Mouse (Mus musculus): ENCODE results near the gene Gm14137. TPM values are rescaled to one million over a fixed set of nuclear protein-coding genes. Genes with fewer than 3 reads are reported as not detected.

Gm14137 gene
- polyA plus RNA-seq, 1 experiment from 2014 or later, result 0.08 TPM

DNA sequence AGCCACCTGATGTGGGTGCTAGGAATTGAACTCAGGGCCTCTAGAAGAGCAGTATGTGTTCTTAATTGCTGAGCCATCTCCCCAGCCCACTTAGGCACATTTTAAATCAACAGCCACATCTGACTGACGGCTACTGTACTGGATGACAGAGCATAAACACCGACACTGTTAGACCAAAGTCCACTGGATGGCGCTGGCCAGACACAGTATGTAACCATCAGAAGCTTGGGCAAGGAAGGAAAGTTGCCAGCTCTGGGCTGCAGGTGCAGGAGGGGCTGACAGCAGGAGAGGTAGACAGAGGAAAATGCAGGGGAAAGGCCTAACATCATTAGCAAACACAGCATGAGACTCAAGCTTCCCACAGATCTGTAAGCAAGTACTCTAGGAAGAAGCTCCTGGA, 2.5 kb downstream of the Gm14137 start:
- peak; percentile 50 for ATAC-seq
- no peaks in the 10 kb centered on the region for H3K4me1 ChIP-seq (replicated peaks; ENCODE audit: control insufficient read depth, insufficient read depth, low read length)
- peaks cover 17% of the 10 kb centered on the region; the same call in 1 of the 2 replicates for H3K36me3 ChIP-seq (ENCODE audit: control insufficient read depth, insufficient read depth)
- H3K27ac ChIP-seq (ENCODE audit: low read depth, low read length), result 0 out of 2 replicates have a peak overlapping the region, but pooled peaks have one; percentile 54
- H3K4me3 ChIP-seq (ENCODE audit: low read depth, low read length), result no peak overlapping the region
- no peak overlapping the region for H3K4me2 ChIP-seq (replicated peaks; ENCODE audit: low read depth)
- no peaks in the 10 kb centered on the region for H3K9me3 ChIP-seq (ENCODE audit: control insufficient read depth)
- TF ChIP-seq CTCF (IDR thresholded peaks at IDR 0.05; ENCODE audit: low read depth), result peak; percentile 54
- H3K9ac ChIP-seq (ENCODE audit: low read depth, low read length), result no peak overlapping the region
- H3K27me3 ChIP-seq (replicated peaks; ENCODE audit: control insufficient read depth, insufficient read depth, low read length), result no peaks in the 10 kb centered on the region
- 30% methylated on average over 3 of the region's 3 CpGs for WGBS

GRCm38 (mm10) chr2:119177384-119177939, 3.2 kb downstream of the Gm14137 start:
- WGBS, result 60% methylated on average over 5 of the region's 5 CpGs
- Histone ChIP-seq H3K36me3 (ENCODE audit: control insufficient read depth, insufficient read depth) (peaks cover 21% of the 10 kb centered on the region), H3K9me3 (ENCODE audit: control insufficient read depth) (no peaks in the 10 kb centered on the region), H3K4me2 (replicated peaks; ENCODE audit: low read depth) (no peak overlapping the region), H3K9ac (ENCODE audit: low read depth, low read length) (no peak overlapping the region), H3K27me3 (replicated peaks; ENCODE audit: control insufficient read depth, insufficient read depth, low read length) (no peaks in the 10 kb centered on the region), H3K27ac (ENCODE audit: low read depth, low read length) (peak overlapping the region; percentile 54; the same call in 1 of the 2 replicates), H3K4me3 (ENCODE audit: low read depth, low read length) (no peak overlapping the region), H3K4me1 (replicated peaks; ENCODE audit: control insufficient read depth, insufficient read depth, low read length) (no peaks in the 10 kb centered on the region)
- ATAC-seq, result no peak
- no peak for TF ChIP-seq CTCF (IDR thresholded peaks at IDR 0.05; ENCODE audit: low read depth)

GRCm38 (mm10) chr2:119182914-119183313, 8.6 kb downstream of the Gm14137 start:
- TF ChIP-seq CTCF (IDR thresholded peaks at IDR 0.05; ENCODE audit: low read depth), result no peak

DNA sequence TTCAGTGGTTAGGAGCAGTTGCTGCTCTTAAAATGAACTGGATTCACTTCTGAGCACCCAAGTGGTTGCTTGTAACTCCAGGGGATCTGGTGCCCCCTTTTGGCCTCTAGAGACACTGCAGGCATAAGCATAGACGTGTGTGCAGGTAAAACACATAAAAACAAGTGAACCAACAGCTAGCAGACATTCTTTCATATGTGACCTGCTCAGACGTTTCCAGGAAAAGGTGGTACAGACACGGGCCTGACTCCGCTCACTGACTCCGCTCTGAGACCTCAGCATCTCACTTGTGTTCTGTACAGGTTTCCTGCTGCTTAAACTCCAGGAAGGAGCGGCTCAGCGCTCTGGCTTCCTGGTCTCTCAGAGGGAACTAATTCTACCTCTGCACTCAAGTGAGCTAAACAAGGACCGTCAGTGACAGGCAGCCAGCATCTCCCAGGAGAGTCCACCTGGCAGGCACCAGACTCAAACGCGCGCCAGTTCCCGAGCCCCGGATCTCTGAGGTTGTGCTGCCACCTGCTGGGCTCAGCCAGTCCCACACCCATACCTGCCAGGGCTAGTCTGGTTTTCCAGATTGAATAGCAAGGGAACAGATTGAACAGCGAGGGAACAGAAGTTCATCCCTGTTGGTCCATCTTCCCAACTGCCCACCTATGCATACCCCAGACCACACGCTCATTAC, 14.9 kb downstream of the Gm14137 start:
- H3K27ac ChIP-seq (ENCODE audit: low read depth, low read length), result no peak overlapping the region
- TF ChIP-seq CTCF (IDR thresholded peaks at IDR 0.05; ENCODE audit: low read depth), result peak; percentile 86
- peak overlapping the region; percentile 38 for H3K4me3 ChIP-seq (ENCODE audit: low read depth, low read length)
- no peaks in the 10 kb centered on the region for H3K9me3 ChIP-seq (ENCODE audit: control insufficient read depth)
- H3K4me2 ChIP-seq (replicated peaks; ENCODE audit: low read depth), result peak overlapping the region; percentile 80
- peaks cover 12% of the 10 kb centered on the region; the same call in 1 of the 2 replicates for H3K36me3 ChIP-seq (ENCODE audit: control insufficient read depth, insufficient read depth)
- peak; percentile 83 for ATAC-seq
- no peaks in the 10 kb centered on the region for H3K4me1 ChIP-seq (replicated peaks; ENCODE audit: control insufficient read depth, insufficient read depth, low read length)
- WGBS, result 6% methylated on average over 15 of the region's 15 CpGs
- no peak overlapping the region for H3K9ac ChIP-seq (ENCODE audit: low read depth, low read length)
- no peaks in the 10 kb centered on the region for H3K27me3 ChIP-seq (replicated peaks; ENCODE audit: control insufficient read depth, insufficient read depth, low read length)

More at GRCm38 (mm10) chr2:119182914-119183313, 8.6 kb downstream of the Gm14137 start:
- H3K36me3 ChIP-seq (ENCODE audit: control insufficient read depth, insufficient read depth), result peaks cover 42% of the 10 kb centered on the region
- H3K4me1 ChIP-seq (replicated peaks; ENCODE audit: control insufficient read depth, insufficient read depth, low read length), result no peaks in the 10 kb centered on the region
- no peak for ATAC-seq
- no peaks in the 10 kb centered on the region for H3K27me3 ChIP-seq (replicated peaks; ENCODE audit: control insufficient read depth, insufficient read depth, low read length)
- no peaks in the 10 kb centered on the region for H3K9me3 ChIP-seq (ENCODE audit: control insufficient read depth)
- H3K4me3 ChIP-seq (ENCODE audit: low read depth, low read length), result no peak overlapping the region
- 84% methylated on average over 7 of the region's 7 CpGs for WGBS
- H3K4me2 ChIP-seq (replicated peaks; ENCODE audit: low read depth), result no peak overlapping the region
- H3K27ac ChIP-seq (ENCODE audit: low read depth, low read length), result no peak overlapping the region
- no peak overlapping the region for H3K9ac ChIP-seq (ENCODE audit: low read depth, low read length)

GRCm38 (mm10) chr2:119190969-119191368, 16.7 kb downstream of the Gm14137 start:
- Histone ChIP-seq H3K4me2 (replicated peaks; ENCODE audit: low read depth) (no peak overlapping the region), H3K27me3 (replicated peaks; ENCODE audit: control insufficient read depth, insufficient read depth, low read length) (no peaks in the 10 kb centered on the region), H3K4me1 (replicated peaks; ENCODE audit: control insufficient read depth, insufficient read depth, low read length) (no peaks in the 10 kb centered on the region), H3K27ac (ENCODE audit: low read depth, low read length) (no peak overlapping the region), H3K9me3 (ENCODE audit: control insufficient read depth) (no peaks in the 10 kb centered on the region), H3K4me3 (ENCODE audit: low read depth, low read length) (no peak overlapping the region), H3K9ac (ENCODE audit: low read depth, low read length) (no peak overlapping the region), H3K36me3 (ENCODE audit: control insufficient read depth, insufficient read depth) (no peaks in the 10 kb centered on the region)
- ATAC-seq, result no peak
- 54% methylated on average over 5 of the region's 5 CpGs for WGBS
- no peak for TF ChIP-seq CTCF (IDR thresholded peaks at IDR 0.05; ENCODE audit: low read depth)

- no peak for ATAC-seq
- no peak for TF ChIP-seq CTCF (IDR thresholded peaks at IDR 0.05; ENCODE audit: low read depth)
- Histone ChIP-seq H3K9me3 (ENCODE audit: control insufficient read depth) (no peaks in the 10 kb centered on the region), H3K27me3 (replicated peaks; ENCODE audit: control insufficient read depth, insufficient read depth, low read length) (no peaks in the 10 kb centered on the region), H3K4me3 (ENCODE audit: low read depth, low read length) (no peak overlapping the region), H3K36me3 (ENCODE audit: control insufficient read depth, insufficient read depth) (no peaks in the 10 kb centered on the region), H3K4me2 (replicated peaks; ENCODE audit: low read depth) (no peak overlapping the region), H3K9ac (ENCODE audit: low read depth, low read length) (no peak overlapping the region), H3K4me1 (replicated peaks; ENCODE audit: control insufficient read depth, insufficient read depth, low read length) (no peaks in the 10 kb centered on the region), H3K27ac (ENCODE audit: low read depth, low read length) (no peak overlapping the region)
- WGBS, result 84% methylated on average over 5 of the region's 5 CpGs
These were observed 19.8 kb downstream of the Gm14137 start for GRCm38 (mm10) chr2:119194140-119194539.

All from intestine, postnatal 0 days (tissue).